ENCODE assay signal across 7 mouse cellular contexts in the genomic region with DNA sequence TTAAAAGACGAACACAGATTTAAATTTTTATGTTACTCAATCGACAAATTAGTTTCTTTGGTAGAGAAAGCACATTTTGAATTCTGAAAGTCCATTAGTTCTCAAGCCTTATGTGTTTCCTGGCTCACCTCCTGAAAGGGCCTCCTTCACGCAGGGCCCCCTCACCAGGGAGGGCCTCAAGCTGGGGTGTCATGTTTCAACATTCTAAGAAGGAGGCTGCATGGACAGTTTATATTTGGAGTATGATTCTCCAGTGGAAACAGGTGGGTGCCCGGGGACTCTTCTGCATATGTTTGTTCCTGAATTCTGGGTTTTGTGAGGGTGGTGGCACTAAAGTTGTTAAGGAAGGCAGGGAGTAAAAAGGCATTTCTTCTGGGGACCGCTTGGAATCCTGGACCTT. TPM values are rescaled to one million over a fixed set of nuclear protein-coding genes. Genes with fewer than 3 reads are reported as not detected.
DNase-seq lines count a peak whose midpoint lies in the region; ATAC-seq and TF ChIP-seq lines count a peak whose summit lies in the region.

No protein-coding gene starts in this region.

- TF ChIP-seq CTCF in brain, embryonic 14.5 days (IDR thresholded peaks at IDR 0.05; ENCODE audit: borderline replicate concordance, extremely low read depth, insufficient read depth, insufficient read length): no peak

- 36% methylated on average over 5 of the region's 5 CpGs for WGBS in midbrain, embryonic 14.5 days

- H3K4me1 ChIP-seq in midbrain, embryonic 14.5 days (ENCODE audit: control insufficient read depth, insufficient read depth, low read length): 0 out of 2 replicates have a peak, but pooled peaks cover 4% of the 10 kb centered on the region

- H3K27me3 ChIP-seq in midbrain, embryonic 14.5 days (ENCODE audit: control insufficient read depth, insufficient read depth, low read length): no peaks in the 10 kb centered on the region

- no peaks in the 10 kb centered on the region for H3K9me3 ChIP-seq in midbrain, embryonic 14.5 days (ENCODE audit: control insufficient read depth, low read length)

- no peak for TF ChIP-seq POLR2A in brain, embryonic 14.5 days (IDR thresholded peaks at IDR 0.05; ENCODE audit: borderline replicate concordance, extremely low read depth, insufficient read depth, insufficient read length, poor library complexity, severe bottlenecking)

- H3K4me2 ChIP-seq in midbrain, embryonic 14.5 days (ENCODE audit: low read length): peak overlapping the region; percentile 63

- H3K4me3 ChIP-seq in midbrain, embryonic 14.5 days (replicated peaks; ENCODE audit: low read depth, low read length): peak overlapping the region; percentile 52

- peaks cover 14% of the 10 kb centered on the region for H3K36me3 ChIP-seq in midbrain, embryonic 14.5 days (ENCODE audit: control insufficient read depth, insufficient read depth, low read length)

- peak; percentile 11 for DNase-seq in 416B (ENCODE audit: low read depth)
- peak; percentile 53 for DNase-seq in brain, embryonic 14.5 days (ENCODE audit: low read depth)
- peak; percentile 17 for DNase-seq in heart, postnatal 4 days
- DNase-seq in midbrain, embryonic 14.5 days: peak; percentile 12
- no peak for DNase-seq in urinary bladder, postnatal 4 days (ENCODE audit: low spot score in 2 of 2)
- no peak for DNase-seq in adrenal gland, adult 18-20 months (ENCODE audit: low spot score in 2 of 2)

- H3K9ac ChIP-seq in midbrain, embryonic 14.5 days (replicated peaks; ENCODE audit: low read length): peak overlapping the region; percentile 26; the same call in 1 of the 2 replicates

- H3K27ac ChIP-seq in midbrain, embryonic 14.5 days (replicated peaks; ENCODE audit: low read depth, low read length): peak overlapping the region; percentile 91

- no peak for ATAC-seq in midbrain, embryonic 14.5 days (ENCODE audit: low FRiP score, low TSS enrichment)
- no peak for ATAC-seq in granulocyte monocyte progenitor cell, adult 5-6 weeks (replicated peaks; ENCODE audit: poor library complexity, severe bottlenecking)

RNA-seq across cellular contexts. Expression of a gene that starts 1.4 kb away (rescaled TPM):
- 19.9 and 35.7 TPM in 2 replicates for polyA plus RNA-seq in brain, embryonic 14.5 days (2012; rRNA removed)
- total RNA-seq in heart, postnatal 4 days (2021): 10 to 100 TPM; 42.8 to 47.1 TPM
- 7.1 TPM in 2 replicates for polyA plus RNA-seq in midbrain, embryonic 14.5 days (2014; fragmentation: Nextera tagmentation; extraction: Ambion mirVana)
- 3.8 and 6.1 TPM in 2 replicates for total RNA-seq in granulocyte monocyte progenitor cell, adult 5-6 weeks (2014; fragmentation: Nextera tagmentation)
- total RNA-seq in granulocyte monocyte progenitor cell, adult 5-6 weeks (2017): 5.3 and 5.7 TPM in 2 replicates
- 10 to 100 TPM in 1 of 2 experiments, 1 to 10 TPM in 1; 6.6 to 12.5 TPM for total RNA-seq in adrenal gland, adult 18-20 months (2021)

RNA-seq across cellular contexts. Expression of a gene that starts 32.8 kb away (rescaled TPM):
- 59.4 and 66.0 TPM in 2 replicates for polyA plus RNA-seq in brain, embryonic 14.5 days (2012; rRNA removed)
- total RNA-seq in heart, postnatal 4 days (2021): 10 to 100 TPM; 17.0 to 18.8 TPM
- 70.1 and 70.2 TPM in 2 replicates for polyA plus RNA-seq in midbrain, embryonic 14.5 days (2014; fragmentation: Nextera tagmentation; extraction: Ambion mirVana)
- 5.3 and 10.4 TPM in 2 replicates for total RNA-seq in granulocyte monocyte progenitor cell, adult 5-6 weeks (2014; fragmentation: Nextera tagmentation)
- 4.8 and 11.5 TPM in 2 replicates for total RNA-seq in granulocyte monocyte progenitor cell, adult 5-6 weeks (2017)
- 10 to 100 TPM; 14.9 to 16.2 TPM for total RNA-seq in adrenal gland, adult 18-20 months (2021)

Comparison
In these comparisons a context has a peak if more than half of its experiments do, and no peak if none do; other contexts are left out.
1. DNase-seq: peak in 416B (single experiment), brain, embryonic 14.5 days (single experiment), heart, postnatal 4 days (single experiment) and midbrain, embryonic 14.5 days (single experiment); none in urinary bladder, postnatal 4 days (0 of 2) and adrenal gland, adult 18-20 months (0 of 2).